Mouse (Mus musculus) C2C12 (cell line): ENCODE measurements around the gene Sike1.

Source experiments
- CEBPB ChIP-seq: IDR thresholded peaks from one replicate; pipeline ENCODE4 v1.6.1; 2011; ENCODE audit warnings: low read depth, mild to moderate bottlenecking, control low read depth, moderate library complexity
- CTCF ChIP-seq: IDR thresholded peaks from one replicate; pipeline ENCODE4 v1.5.1; 2011; ENCODE audit not compliant: control insufficient read depth, insufficient read depth, insufficient read length
- MAX ChIP-seq: IDR thresholded peaks from one replicate; pipeline ENCODE4 v1.6.1; 2011; ENCODE audit warnings: mild to moderate bottlenecking, control low read depth
- USF1 ChIP-seq: IDR thresholded peaks from one replicate; pipeline ENCODE4 v1.6.1; 2011; ENCODE audit warnings: low read depth, mild to moderate bottlenecking, control low read depth, moderate library complexity

DNA sequence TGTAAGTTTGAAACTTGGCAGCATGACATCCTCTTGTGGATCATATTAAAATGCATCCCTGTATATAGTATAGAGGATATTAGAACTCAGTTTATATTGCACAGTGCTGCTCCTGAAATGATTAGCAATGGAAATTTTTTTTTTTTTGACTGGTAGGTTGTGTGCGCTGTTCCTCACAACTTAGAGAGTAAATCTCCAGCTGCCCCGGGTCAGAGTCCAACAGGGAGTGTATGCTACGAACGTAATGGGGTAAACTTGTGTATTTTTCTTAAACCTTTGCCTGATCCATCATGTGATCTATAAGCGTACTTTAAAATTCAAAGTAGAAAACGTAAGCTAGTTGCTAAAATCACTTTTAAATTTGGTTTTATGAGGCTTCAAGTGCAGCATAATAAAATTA, 44.8 kb downstream of the Sike1 start:
- TF ChIP-seq CEBPB (no peak), CTCF (no peak), USF1 (no peak), MAX (no peak)
